Mouse (Mus musculus) erythroid progenitor cell, adult 5-6 weeks (primary cell): ENCODE data around the gene Gm16381. TPM values are rescaled to one million over a fixed set of nuclear protein-coding genes. Genes with fewer than 3 reads are reported as not detected.
"Not testable (repeated sequence)": the region's sequence is repeated elsewhere in the genome, so short reads cannot be mapped to it uniquely, and the experiment has no call there.

Experiments used
- ATAC-seq: replicated peaks from 2 replicates; pipeline ENCODE4 v1.8.0; 2016; ENCODE audit warnings: moderate number of reproducible peaks, mild to moderate bottlenecking, moderate TSS enrichment, inconsistent platforms; ENCODE audit not compliant: poor library complexity, low FRiP score, severe bottlenecking
- total RNA-seq, 2 experiments: library from RNA; stranded (forward) in 1 of 2; stranded (reverse) in 1 of 2; fragments of 150-400 nt in 1 of 2; fragments of 186-747, 209-891 nt in 1 of 2; gene quantifications; 2 replicates each; pipeline versions ENCODE4 v1.2.3 to v1.2.4; 2015 to 2017; ENCODE audit warnings: low replicate concordance in 2 of 2

The Gm16381 gene
- total RNA-seq (2015; ENCODE audit: low replicate concordance), result not detected in 2 replicates
- not detected in 2 replicates for total RNA-seq (2017; ENCODE audit: low replicate concordance)

GRCm38 (mm10) chr12:87644520-87644919 lies at the start of gene Gm16381:
Gene Gm16381, minus strand, starts transcription at chr12:87644620.
- not testable (repeated sequence) for ATAC-seq

- ATAC-seq, result not testable (repeated sequence)
Measured at GRCm38 (mm10) chr12:87652916-87653703, 8.7 kb upstream of the Gm16381 start.

- not testable (repeated sequence) for ATAC-seq
Measured at GRCm38 (mm10) chr12:87618569-87618968, 25.9 kb downstream of the Gm16381 start, which contains the start of gene Gm4027. Gene Gm4027, plus strand, starts transcription at chr12:87618869.

GRCm38 (mm10) chr12:87602388-87602787 lies 42.0 kb downstream of the Gm16381 start, which contains the start of gene Oog1:
Gene Oog1, plus strand, starts transcription at chr12:87602688.
- ATAC-seq, result not testable (repeated sequence)

DNA sequence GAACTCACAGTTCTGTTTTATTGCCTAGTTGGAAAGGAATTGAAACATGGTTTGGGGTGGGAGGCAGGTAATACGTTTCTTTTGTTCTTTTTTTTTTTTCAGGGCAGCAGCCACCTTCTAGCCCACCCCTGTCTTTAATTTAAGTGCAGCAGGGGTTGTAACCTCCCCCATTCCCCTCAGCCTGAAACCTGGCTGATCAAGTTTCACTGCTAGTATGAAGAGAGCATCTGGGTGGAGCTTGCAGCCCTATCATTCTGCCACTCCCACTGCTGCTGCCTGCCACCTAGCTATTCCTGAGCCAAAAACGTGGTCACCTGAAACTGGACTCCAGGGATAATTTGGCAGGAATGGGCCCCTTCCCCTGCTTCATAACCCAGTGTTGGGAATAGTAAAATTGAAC lies 43.0 kb downstream of the Gm16381 start:
- not testable (repeated sequence) for ATAC-seq

Other genes with a start within 250 kb of the Gm16381 start
- 16.3 and 35.7 TPM in 2 replicates for gene Slirp, start 200.7 kb downstream of the Gm16381 start, total RNA-seq (2015; ENCODE audit: low replicate concordance)
- 3.3 and 34.5 TPM in 2 replicates for gene Slirp, start 200.7 kb downstream of the Gm16381 start, total RNA-seq (2017; ENCODE audit: low replicate concordance)
- gene Alkbh1, start 200.6 kb downstream of the Gm16381 start, total RNA-seq (2015; ENCODE audit: low replicate concordance), result 7.2 and 20.5 TPM in 2 replicates
- 18.0 and 19.9 TPM in 2 replicates for gene Alkbh1, start 200.6 kb downstream of the Gm16381 start, total RNA-seq (2017; ENCODE audit: low replicate concordance)
- gene Snw1, start 172.3 kb downstream of the Gm16381 start, total RNA-seq (2015; ENCODE audit: low replicate concordance), result 15.9 and 34.6 TPM in 2 replicates
- gene Snw1, start 172.3 kb downstream of the Gm16381 start, total RNA-seq (2017; ENCODE audit: low replicate concordance), result 47.5 and 55.0 TPM in 2 replicates
- gene Gm5788, start 149.9 kb downstream of the Gm16381 start, total RNA-seq (2015; ENCODE audit: low replicate concordance), result not detected in 2 replicates
- not detected in 2 replicates for gene Gm5788, start 149.9 kb downstream of the Gm16381 start, total RNA-seq (2017; ENCODE audit: low replicate concordance)
- gene Gm8300, start 130.3 kb downstream of the Gm16381 start, total RNA-seq (2015; ENCODE audit: low replicate concordance), result not detected in 2 replicates
- gene Gm8300, start 130.3 kb downstream of the Gm16381 start, total RNA-seq (2017; ENCODE audit: low replicate concordance), result not detected in 2 replicates
- gene Oog1, start 41.9 kb downstream of the Gm16381 start, total RNA-seq (2015; ENCODE audit: low replicate concordance), result not detected in 2 replicates
- not detected in 2 replicates for gene Oog1, start 41.9 kb downstream of the Gm16381 start, total RNA-seq (2017; ENCODE audit: low replicate concordance)
- not detected in 2 replicates for gene Gm4027, start 25.8 kb downstream of the Gm16381 start, total RNA-seq (2015; ENCODE audit: low replicate concordance)
- gene Gm4027, start 25.8 kb downstream of the Gm16381 start, total RNA-seq (2017; ENCODE audit: low replicate concordance), result not detected in 2 replicates
- not detected in 2 replicates for gene Gm21319, start 131.1 kb upstream of the Gm16381 start, total RNA-seq (2015; ENCODE audit: low replicate concordance)
- gene Gm21319, start 131.1 kb upstream of the Gm16381 start, total RNA-seq (2017; ENCODE audit: low replicate concordance), result not detected in 2 replicates
- gene Gm21936, start 150.9 kb upstream of the Gm16381 start, total RNA-seq (2015; ENCODE audit: low replicate concordance), result not detected in 2 replicates
- gene Gm21936, start 150.9 kb upstream of the Gm16381 start, total RNA-seq (2017; ENCODE audit: low replicate concordance), result not detected in 2 replicates
- not detected in 2 replicates for gene BB287469, start 172.0 kb upstream of the Gm16381 start, total RNA-seq (2015; ENCODE audit: low replicate concordance)
- gene BB287469, start 172.0 kb upstream of the Gm16381 start, total RNA-seq (2017; ENCODE audit: low replicate concordance), result not detected in 2 replicates
- gene Gm2001, start 197.7 kb upstream of the Gm16381 start, total RNA-seq (2015; ENCODE audit: low replicate concordance), result not detected in 2 replicates
- not detected in 2 replicates for gene Gm2001, start 197.7 kb upstream of the Gm16381 start, total RNA-seq (2017; ENCODE audit: low replicate concordance)
- not detected in 2 replicates for gene Gm2016, start 229.5 kb upstream of the Gm16381 start, total RNA-seq (2015; ENCODE audit: low replicate concordance)
- gene Gm2016, start 229.5 kb upstream of the Gm16381 start, total RNA-seq (2017; ENCODE audit: low replicate concordance), result not detected in 2 replicates